Mouse (Mus musculus) ovary, postnatal 14 days (tissue): ENCODE results near the gene Ablim1.
A peak's percentile ranks its signal among the peaks of the same experiment; 100 is the strongest.

Experiments
- DNase-seq: peaks from one replicate; pipeline ENCODE4 v3.0.0; 2022; ENCODE audit warnings: low spot score

Gene Ablim1

DNA sequence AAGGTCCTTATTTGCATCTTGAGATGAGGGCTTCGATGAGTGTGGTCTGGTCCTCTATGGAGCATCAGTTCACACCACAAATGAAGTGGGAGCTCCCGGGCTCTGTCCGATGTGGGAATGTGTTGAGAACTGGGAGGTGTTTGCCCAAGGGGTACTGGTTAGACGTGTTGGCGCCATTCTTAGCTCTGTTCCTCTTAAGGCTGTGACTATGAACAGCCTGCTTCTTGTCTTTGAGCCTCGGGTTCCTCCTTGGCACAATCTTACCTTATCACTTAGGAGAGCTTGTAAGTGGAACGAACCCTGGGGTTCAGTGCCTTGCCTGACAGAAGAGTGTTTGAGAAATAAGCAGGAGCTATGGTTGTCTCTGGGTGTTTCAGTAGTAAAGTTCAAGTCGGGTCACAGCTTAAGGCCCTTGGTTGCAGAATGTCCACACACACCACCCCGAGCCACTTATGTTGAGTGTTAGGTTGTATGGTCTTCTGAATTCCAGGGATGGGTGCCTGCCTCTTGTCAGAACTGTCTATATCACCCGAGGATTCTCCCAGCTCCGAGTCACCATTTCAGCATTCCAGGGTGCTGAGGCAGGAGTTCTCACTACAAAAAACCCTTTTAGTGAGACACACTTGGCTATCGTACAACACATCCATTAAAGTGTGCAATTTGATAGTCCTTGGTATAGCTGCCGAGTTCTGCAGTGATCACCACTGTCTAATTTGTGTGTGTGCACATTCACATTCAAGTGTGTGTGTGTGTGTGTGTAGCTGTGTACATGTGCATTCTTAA, 131.6 kb downstream of the Ablim1 start:
- DNase-seq, result no peak

DNA sequence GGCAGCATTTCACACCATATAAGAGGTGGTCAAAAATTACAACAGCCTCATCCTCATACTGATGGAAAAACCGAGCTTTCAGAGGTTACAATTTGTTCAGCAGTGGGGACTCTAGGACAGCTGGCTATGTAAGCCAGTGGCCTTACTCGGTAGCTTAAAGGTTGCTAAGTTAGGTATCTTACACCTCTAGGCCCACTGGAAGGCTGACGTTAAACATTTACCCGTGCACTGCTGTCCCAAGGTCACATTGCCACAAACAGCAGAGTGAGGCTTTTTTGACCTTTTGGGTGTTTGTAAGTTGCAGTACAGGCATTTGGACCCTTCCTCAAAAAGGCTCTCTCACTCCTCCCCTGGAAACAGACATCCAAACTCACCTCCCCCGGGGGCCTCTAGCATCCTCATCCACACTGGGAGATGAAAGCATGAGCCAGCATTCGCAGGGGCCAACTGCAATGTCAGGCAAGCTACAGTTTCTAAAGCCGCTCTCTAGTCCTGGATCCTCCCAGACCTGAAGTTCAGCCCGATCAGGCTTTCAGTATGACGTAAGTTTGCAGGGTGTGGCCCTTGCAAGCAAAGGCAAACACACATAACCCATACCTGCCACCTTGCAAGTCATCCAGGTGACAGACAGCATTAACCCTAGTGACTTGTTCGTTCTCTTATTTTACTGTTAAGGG, 132.7 kb downstream of the Ablim1 start:
- DNase-seq, result no peak

- no peak for DNase-seq
Measured at GRCm38 (mm10) chr19:57181317-57181716, 133.4 kb downstream of the Ablim1 start.

- DNase-seq, result no peak
Measured at GRCm38 (mm10) chr19:57180908-57181307, 133.8 kb downstream of the Ablim1 start.

DNA sequence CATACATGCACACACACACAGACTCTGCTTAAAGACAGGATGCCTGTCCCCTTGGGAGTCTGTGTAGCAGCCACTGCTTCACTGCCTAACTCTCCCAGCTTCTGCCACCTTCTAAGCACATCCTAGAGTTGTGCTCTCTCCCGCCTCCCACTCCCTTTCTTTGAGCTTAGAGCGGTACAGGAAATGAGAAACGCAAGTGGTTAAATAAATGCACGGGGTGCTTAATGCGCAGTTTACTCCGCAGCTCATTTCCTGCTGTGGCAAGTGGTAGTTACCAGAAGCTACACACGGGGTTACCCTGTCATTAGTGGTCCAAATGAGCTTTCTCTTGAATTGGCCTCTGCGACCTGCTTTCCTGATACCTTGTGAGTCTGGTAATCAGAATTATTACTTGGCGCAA, 134.4 kb downstream of the Ablim1 start:
- DNase-seq, result no peak

DNA sequence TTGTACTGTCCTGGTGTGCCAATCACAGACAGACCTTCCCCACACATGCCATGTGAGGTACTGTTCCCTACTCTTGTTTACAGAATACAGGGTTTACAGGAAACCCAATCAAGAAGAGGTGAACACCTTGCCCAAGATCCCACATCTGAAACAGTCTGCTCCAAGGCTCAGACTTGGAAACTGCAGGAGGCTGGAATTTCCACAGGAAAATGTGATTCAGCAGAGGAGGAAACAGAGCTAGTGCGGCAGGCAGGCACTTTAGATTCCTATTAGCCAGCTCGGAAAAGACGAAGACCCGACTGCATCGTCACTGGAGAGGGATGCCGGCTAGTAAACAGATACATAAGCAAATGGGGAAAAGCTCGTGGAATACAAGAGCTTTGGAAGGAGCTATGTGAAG, 135.4 kb downstream of the Ablim1 start:
- DNase-seq, result no peak

GRCm38 (mm10) chr19:57177334-57177733, 137.4 kb downstream of the Ablim1 start:
- no peak for DNase-seq

DNA sequence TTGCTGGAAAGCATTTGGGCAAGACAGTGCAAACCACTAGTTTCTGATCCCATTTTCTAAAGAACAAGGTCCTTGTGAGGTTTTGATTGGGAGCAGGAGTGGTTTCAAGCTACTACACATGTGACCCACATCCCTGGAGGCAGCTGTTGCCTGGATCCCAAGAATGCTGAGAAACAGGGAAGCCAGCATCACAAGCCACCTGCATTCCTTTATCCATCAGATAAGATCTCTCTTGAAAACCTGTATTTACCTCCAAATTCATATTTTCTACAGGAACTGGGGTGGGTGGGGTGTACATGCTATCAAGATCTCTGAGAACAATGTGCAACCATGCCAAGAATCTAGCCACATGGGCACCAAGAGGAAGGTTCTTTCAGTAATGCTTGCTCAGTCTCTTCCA, 139.6 kb downstream of the Ablim1 start:
- no peak for DNase-seq

DNA sequence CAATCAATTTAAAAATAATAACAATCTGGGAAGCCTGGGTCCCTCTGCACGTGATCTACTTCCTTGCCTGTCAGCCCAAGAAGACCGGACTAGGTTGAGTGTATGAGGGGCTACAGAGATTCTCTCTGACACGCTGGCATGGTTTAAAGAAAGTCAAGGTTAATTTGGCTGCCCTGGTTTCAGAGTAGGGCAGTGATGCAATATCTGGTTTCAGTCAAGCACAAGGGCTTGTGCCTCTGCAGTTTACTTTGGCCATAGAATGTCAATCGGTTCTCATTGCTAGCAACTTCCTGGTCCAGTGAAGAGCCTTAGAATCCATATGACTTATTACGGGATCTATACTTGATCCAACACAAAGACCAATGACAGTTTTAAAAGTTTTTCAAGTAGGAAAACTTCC, 140.2 kb downstream of the Ablim1 start:
- no peak for DNase-seq

- DNase-seq, result no peak
Measured at GRCm38 (mm10) chr19:57174045-57174444, 140.7 kb downstream of the Ablim1 start.

DNA sequence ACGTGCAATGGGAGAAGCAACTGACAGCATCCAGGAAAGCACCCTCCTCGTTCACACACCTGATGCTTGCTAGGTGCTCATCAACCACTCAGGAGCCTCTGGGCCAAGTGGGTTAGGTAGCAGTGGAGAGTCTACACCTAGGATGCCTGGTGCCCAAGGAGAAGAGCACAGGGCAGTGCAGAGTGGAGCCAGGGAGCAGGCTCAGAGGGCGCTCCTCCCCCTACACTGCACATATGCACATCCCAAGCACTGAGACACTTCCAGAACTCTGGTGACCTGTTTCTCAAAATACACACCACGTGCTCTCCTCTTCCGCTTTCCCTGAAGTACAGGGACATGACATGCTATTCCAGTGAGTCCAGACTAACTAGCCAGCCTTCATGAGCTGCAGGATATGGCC, 142.4 kb downstream of the Ablim1 start:
- DNase-seq, result no peak

- no peak for DNase-seq
Measured at GRCm38 (mm10) chr19:57170880-57171279, 143.8 kb downstream of the Ablim1 start.

- DNase-seq, result no peak
Measured at GRCm38 (mm10) chr19:57169485-57169884, 145.2 kb downstream of the Ablim1 start.

DNA sequence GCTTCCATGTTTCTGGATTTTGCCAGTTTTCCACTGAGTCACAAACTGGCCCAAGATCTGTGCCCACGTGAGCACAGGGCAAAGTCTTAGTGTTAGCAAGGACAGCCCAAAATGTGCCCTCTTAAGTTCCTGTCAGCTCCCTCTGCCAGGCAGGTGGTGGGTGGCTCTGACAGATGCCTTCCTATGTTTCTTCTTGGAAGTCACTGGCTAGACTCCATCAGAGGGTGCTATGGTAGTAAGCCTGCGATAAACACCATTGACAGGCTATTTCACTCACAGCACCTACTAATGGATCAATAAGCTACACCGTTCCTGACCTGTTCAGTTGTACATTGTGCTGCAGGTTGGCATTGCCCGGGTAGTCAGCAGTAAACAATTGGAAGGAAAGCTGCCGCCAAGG, 147.0 kb downstream of the Ablim1 start:
- no peak for DNase-seq

DNA sequence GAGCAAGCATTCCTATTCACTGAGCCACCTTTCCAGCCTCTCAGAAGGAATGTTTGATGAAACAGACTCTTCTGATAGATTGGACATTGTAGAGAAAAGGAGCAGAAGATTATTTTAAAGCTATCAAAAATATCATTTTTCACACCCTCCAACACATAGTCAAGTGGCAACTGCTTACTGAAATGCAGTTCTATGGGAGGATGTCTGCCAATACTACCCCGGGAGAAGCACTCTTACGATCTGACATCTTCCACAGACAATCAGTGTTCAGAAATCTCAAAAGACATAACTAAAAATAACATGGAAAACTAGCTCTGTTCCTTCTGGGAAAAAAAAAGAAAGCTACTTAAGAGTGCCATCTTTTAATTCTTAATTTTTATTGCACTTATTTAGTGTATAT, 149.8 kb downstream of the Ablim1 start:
- no peak for DNase-seq

DNA sequence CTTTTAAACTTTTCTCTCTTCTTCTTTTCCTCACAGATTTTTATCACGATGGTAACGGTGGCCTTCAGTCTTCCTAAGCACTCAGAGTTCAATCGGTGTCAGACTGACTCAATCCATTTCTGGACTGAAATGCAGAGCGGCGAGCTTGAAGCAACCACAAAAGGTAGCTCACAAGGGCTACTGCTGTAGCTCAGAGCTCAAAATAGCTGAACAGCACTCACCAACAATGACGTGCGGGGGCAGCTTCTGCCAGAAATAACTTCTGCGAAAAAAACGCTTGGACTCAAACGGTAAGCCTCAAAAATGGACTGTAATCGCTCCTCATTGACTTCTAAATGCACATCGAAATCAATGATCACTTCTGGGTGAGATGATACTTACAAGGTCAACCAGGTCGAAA, 151.4 kb downstream of the Ablim1 start:
- no peak for DNase-seq

DNA sequence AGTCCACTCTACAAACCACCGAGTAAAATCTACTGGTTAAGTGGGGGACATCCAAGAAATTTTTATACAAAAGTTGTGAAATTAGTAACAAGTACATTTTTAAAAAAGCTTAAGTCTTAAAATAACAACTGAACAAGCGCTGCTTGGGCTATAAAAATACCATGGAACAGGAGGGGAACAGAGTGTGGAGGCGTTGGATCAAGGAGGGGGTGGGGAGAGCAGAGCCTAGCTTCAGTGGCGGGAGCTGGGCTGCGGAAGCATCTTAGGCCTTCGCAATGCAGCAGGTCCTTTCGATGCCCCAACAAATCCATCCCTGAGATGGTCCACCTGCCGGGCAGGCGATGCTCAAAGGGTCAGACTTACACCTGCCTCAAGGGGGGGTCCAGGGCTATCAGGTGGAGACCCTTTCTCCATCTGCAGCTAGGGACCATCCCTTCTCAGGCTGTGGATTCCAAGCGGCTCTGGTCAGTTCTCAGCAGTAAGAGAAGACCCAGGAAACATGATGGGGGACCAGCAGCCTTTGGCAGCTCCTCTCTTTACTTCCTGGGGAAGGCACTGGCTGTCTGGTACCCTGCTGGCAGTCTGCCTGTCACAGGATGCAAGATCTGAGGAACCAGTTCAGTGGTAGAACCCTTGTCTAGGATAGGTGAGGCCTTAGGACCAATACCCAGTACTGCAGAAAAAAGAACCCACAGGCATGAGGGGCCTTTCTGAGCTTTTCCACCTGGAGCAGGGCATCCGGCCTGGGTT, 152.6 kb downstream of the Ablim1 start:
- DNase-seq, result no peak

DNA sequence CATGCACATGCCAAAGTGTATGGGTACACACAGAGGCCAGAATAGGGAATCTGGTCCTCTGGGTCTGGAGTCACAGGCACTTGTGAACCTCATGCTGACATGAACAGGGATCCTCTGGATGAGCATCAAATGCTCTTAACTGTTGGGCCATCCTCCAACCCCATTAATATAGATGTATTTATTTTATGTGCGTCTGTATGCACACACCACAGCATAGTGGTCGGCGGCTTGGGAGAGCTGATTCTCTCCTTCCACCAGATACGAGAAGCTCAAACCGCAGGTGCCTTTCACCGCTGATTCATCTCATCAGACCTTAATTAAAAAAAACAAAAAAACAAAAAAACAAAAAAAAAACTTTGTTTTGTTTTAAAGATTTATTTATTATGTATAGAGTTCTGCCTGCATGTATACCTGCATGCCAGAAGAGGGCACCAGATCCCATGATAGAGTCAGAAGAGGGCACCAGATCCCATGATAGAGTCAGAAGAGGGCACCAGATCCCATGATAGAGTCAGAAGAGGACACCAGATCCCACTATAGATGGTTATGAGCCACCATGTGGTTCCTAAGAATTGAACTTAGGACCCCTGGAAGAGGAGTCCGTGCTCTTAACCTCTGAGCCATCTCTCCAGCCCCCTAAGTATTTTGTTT, 153.6 kb downstream of the Ablim1 start:
- peak; percentile 44 for DNase-seq

GRCm38 (mm10) chr19:57157731-57158343, 156.9 kb downstream of the Ablim1 start:
- no peak for DNase-seq

- DNase-seq, result no peak
Measured at GRCm38 (mm10) chr19:57155121-57155884, 159.4 kb downstream of the Ablim1 start.

DNA sequence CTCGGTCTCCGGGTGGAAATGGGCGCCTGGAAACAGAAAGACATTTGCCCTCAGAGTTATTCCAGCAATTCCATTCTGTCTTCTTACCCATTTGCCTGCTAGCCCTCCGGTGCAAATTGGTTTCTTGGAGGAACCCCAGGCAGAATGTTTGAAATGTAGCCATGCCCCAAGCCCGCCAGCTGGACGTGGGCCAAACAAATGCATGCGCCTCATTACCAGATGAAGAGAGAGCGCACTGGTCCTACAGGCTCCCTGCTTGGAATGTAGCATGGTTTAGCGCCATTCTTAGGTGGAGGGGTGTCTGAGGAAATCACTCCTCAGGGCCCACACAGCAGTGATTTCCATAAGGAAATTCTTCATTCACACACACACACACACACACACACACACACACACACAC, 162.4 kb downstream of the Ablim1 start:
- DNase-seq, result peak; percentile 49
